Mouse (Mus musculus) E14TG2a.4 (cell line): Measurements from ENCODE around the gene Rtn4ip1.
"Not testable (repeated sequence)": the region's sequence is repeated elsewhere in the genome, so short reads cannot be mapped to it uniquely, and the experiment has no call there.

Experiments used
- H3K27me3 ChIP-seq: 2 replicates; pipeline ENCODE4 v1.6.1; 2014; ENCODE audit warnings: low read length, control low read depth; ENCODE audit not compliant: insufficient read depth
- H3K36me3 ChIP-seq: 2 replicates; pipeline ENCODE4 v1.6.1; 2014; ENCODE audit warnings: low read length, control low read depth; ENCODE audit not compliant: insufficient read depth
- H3K4me1 ChIP-seq: replicated peaks from 2 replicates; pipeline ENCODE4 v1.6.1; 2014; ENCODE audit warnings: low read depth, low read length, control low read depth
- H3K4me3 ChIP-seq: replicated peaks from 2 replicates; pipeline ENCODE4 v1.5.1; 2014; ENCODE audit warnings: mild to moderate bottlenecking, low read length
- H3K9me3 ChIP-seq: 2 replicates; pipeline ENCODE4 v1.6.1; 2014; ENCODE audit warnings: low read length, control low read depth
- CTCF ChIP-seq: conservative IDR thresholded peaks from 2 replicates; pipeline ENCODE4 v1.5.1; 2014; ENCODE audit warnings: low read length
- NANOG ChIP-seq: IDR thresholded peaks from 2 replicates; pipeline ENCODE4 v1.6.1; 2014; ENCODE audit warnings: borderline replicate concordance, low read length, mixed read lengths
- POU5F1 ChIP-seq: IDR thresholded peaks from 2 replicates; pipeline ENCODE4 v1.6.1; 2014; ENCODE audit warnings: low read length, borderline replicate concordance

Rtn4ip1 gene

GRCm38 (mm10) chr10:43953942-43954341 is 52.3 kb downstream of the Rtn4ip1 start:
- Histone ChIP-seq H3K4me3 (no peak overlapping the region), H3K9me3 (no peaks in the 10 kb centered on the region), H3K36me3 (peaks cover 16% of the 10 kb centered on the region), H3K27me3 (no peaks in the 10 kb centered on the region; the same call in 1 of the 2 replicates), H3K4me1 (peaks cover 11% of the 10 kb centered on the region)
- TF ChIP-seq NANOG = no peak
- TF ChIP-seq CTCF = peak; percentile 86

GRCm38 (mm10) chr10:43964943-43965342 is 63.3 kb downstream of the Rtn4ip1 start:
- H3K4me3 ChIP-seq = no peak overlapping the region
- no peaks in the 10 kb centered on the region for H3K36me3 ChIP-seq
- H3K9me3 ChIP-seq = peaks cover 7% of the 10 kb centered on the region
- H3K4me1 ChIP-seq = no peaks in the 10 kb centered on the region
- H3K27me3 ChIP-seq = no peaks in the 10 kb centered on the region
- TF ChIP-seq POU5F1 = no peak
- TF ChIP-seq CTCF = no peak
- TF ChIP-seq NANOG = no peak

- Histone ChIP-seq H3K4me3 (no peak overlapping the region), H3K27me3 (no peaks in the 10 kb centered on the region), H3K36me3 (no peaks in the 10 kb centered on the region), H3K9me3 (0 out of 2 replicates have a peak, but pooled peaks cover under 1% of the 10 kb centered on the region), H3K4me1 (peaks cover 10% of the 10 kb centered on the region)
- TF ChIP-seq POU5F1 (no peak), NANOG (no peak), CTCF (no peak)
Observed at GRCm38 (mm10) chr10:43973244-43973643, 71.6 kb downstream of the Rtn4ip1 start.

GRCm38 (mm10) chr10:43977353-43977752 is 75.7 kb downstream of the Rtn4ip1 start:
- no peak overlapping the region for H3K4me3 ChIP-seq
- TF ChIP-seq POU5F1 (no peak), NANOG (no peak), CTCF (no peak)
- H3K27me3 ChIP-seq = no peaks in the 10 kb centered on the region
- peaks cover 10% of the 10 kb centered on the region for H3K4me1 ChIP-seq
- H3K9me3 ChIP-seq = peaks cover 9% of the 10 kb centered on the region; the same call in 1 of the 2 replicates
- no peaks in the 10 kb centered on the region for H3K36me3 ChIP-seq

- Histone ChIP-seq H3K9me3 (peaks cover 9% of the 10 kb centered on the region; the same call in 1 of the 2 replicates), H3K4me3 (no peak overlapping the region), H3K36me3 (no peaks in the 10 kb centered on the region), H3K27me3 (no peaks in the 10 kb centered on the region), H3K4me1 (peaks cover 17% of the 10 kb centered on the region)
- TF ChIP-seq NANOG (no peak), POU5F1 (no peak), CTCF (no peak)
Observed at GRCm38 (mm10) chr10:43980080-43980479, 78.5 kb downstream of the Rtn4ip1 start.

GRCm38 (mm10) chr10:43980742-43981141 is 79.1 kb downstream of the Rtn4ip1 start:
- H3K9me3 ChIP-seq, H3K27me3 ChIP-seq, H3K4me3 ChIP-seq, H3K36me3 ChIP-seq: not testable (repeated sequence)
- peaks cover 17% of the 10 kb centered on the region for H3K4me1 ChIP-seq

GRCm38 (mm10) chr10:43982470-43982869 is 80.9 kb downstream of the Rtn4ip1 start:
- H3K4me1 ChIP-seq = peaks cover 12% of the 10 kb centered on the region
- no peaks in the 10 kb centered on the region for H3K27me3 ChIP-seq
- no peaks in the 10 kb centered on the region for H3K36me3 ChIP-seq
- TF ChIP-seq CTCF (no peak), POU5F1 (no peak), NANOG (no peak)
- H3K9me3 ChIP-seq = peaks cover 9% of the 10 kb centered on the region; the same call in 1 of the 2 replicates
- no peak overlapping the region for H3K4me3 ChIP-seq

GRCm38 (mm10) chr10:43983241-43983640 is 81.6 kb downstream of the Rtn4ip1 start:
- no peak overlapping the region for H3K4me3 ChIP-seq
- no peaks in the 10 kb centered on the region for H3K36me3 ChIP-seq
- H3K4me1 ChIP-seq = 0 out of 2 replicates have a peak, but pooled peaks cover 7% of the 10 kb centered on the region
- H3K27me3 ChIP-seq = no peaks in the 10 kb centered on the region
- peaks cover 8% of the 10 kb centered on the region; the same call in 1 of the 2 replicates for H3K9me3 ChIP-seq
- no peak for TF ChIP-seq NANOG
- TF ChIP-seq CTCF = no peak
- TF ChIP-seq POU5F1 = no peak

GRCm38 (mm10) chr10:43983866-43984265 is 82.3 kb downstream of the Rtn4ip1 start:
- Histone ChIP-seq H3K4me1 (0 out of 2 replicates have a peak, but pooled peaks cover 7% of the 10 kb centered on the region), H3K27me3 (no peaks in the 10 kb centered on the region), H3K4me3 (no peak overlapping the region), H3K9me3 (peaks cover 2% of the 10 kb centered on the region; the same call in 1 of the 2 replicates), H3K36me3 (no peaks in the 10 kb centered on the region)
- TF ChIP-seq NANOG = no peak
